8 mouse cellular contexts compared by ENCODE assay signal in genomic region chr8:34689049-34689824, GRCm38 (mm10).
DNase-seq lines count a peak whose midpoint lies in the region; ATAC-seq lines count a peak whose summit lies in the region.

No protein-coding gene starts in this region.

- H3K9me3 ChIP-seq in heart, embryonic 14.5 days (ENCODE audit: control insufficient read depth, low read length): no peaks in the 10 kb centered on the region
- H3K9me3 ChIP-seq in hindbrain, embryonic 15.5 days: no peaks in the 10 kb centered on the region
- H3K9me3 ChIP-seq in midbrain, embryonic 10.5 days (replicated peaks): no peaks in the 10 kb centered on the region

- WGBS in heart, embryonic 14.5 days: 25% methylated on average over 33 of the region's 33 CpGs
- WGBS in hindbrain, embryonic 15.5 days: 14% methylated on average over 33 of the region's 33 CpGs
- WGBS in midbrain, embryonic 10.5 days: 15% methylated on average over 33 of the region's 33 CpGs

- H3K4me3 ChIP-seq in heart, embryonic 14.5 days (ENCODE audit: control insufficient read depth in 1 of 2, insufficient read depth in 1 of 2, low read depth in 1 of 2, low read length in 2 of 2): peak overlapping the region; percentile 30 to 31
- H3K4me3 ChIP-seq in hindbrain, embryonic 15.5 days: peak overlapping the region; percentile 10
- peak overlapping the region; percentile 34 for H3K4me3 ChIP-seq in midbrain, embryonic 10.5 days

- no peak overlapping the region for H3K27ac ChIP-seq in heart, embryonic 14.5 days (replicated peaks in 1 of 2; ENCODE audit: control insufficient read depth in 1 of 2, insufficient read depth in 1 of 2, low read depth in 2 of 2, low read length in 2 of 2)
- H3K27ac ChIP-seq in hindbrain, embryonic 15.5 days (replicated peaks): no peak overlapping the region
- H3K27ac ChIP-seq in midbrain, embryonic 10.5 days (replicated peaks): peak overlapping the region; percentile 9; the same call in 1 of the 2 replicates

- no peak for DNase-seq in heart, adult 9 months (ENCODE audit: low spot score in 2 of 2)
- peak; percentile 64 for DNase-seq in R1 (ENCODE audit: low read depth, low spot score)
- peak; percentile 20 for DNase-seq in midbrain, embryonic 10.5 days (ENCODE audit: low spot score)
- no peak for DNase-seq in frontal cortex, adult 2 months (ENCODE audit: extremely low spot score in 1 of 2, low spot score in 1 of 2)
- DNase-seq in gastrocnemius, postnatal 4 days (ENCODE audit: low spot score in 2 of 2): no peak
- DNase-seq in ovary, postnatal 36 days (ENCODE audit: low spot score): no peak

- ATAC-seq in heart, embryonic 14.5 days (ENCODE audit: insufficient number of reproducible peaks, insufficient read depth, low FRiP score, low read depth): no peak
- ATAC-seq in hindbrain, embryonic 15.5 days (ENCODE audit: low FRiP score, low read depth): peak; percentile 57; the same call in 1 of the 2 replicates

- peak overlapping the region; percentile 67 for H3K4me2 ChIP-seq in heart, embryonic 14.5 days (ENCODE audit: low read length)
- H3K4me2 ChIP-seq in hindbrain, embryonic 15.5 days: peak overlapping the region; percentile 37

- peaks cover 5 to 9% of the 10 kb centered on the region in 2 experiments; a peak in 2 of 4 replicates for H3K4me1 ChIP-seq in heart, embryonic 14.5 days (ENCODE audit: control insufficient read depth in 2 of 2, insufficient read depth in 2 of 2, low read length in 2 of 2)
- H3K4me1 ChIP-seq in hindbrain, embryonic 15.5 days (replicated peaks): peaks cover 19% of the 10 kb centered on the region
- H3K4me1 ChIP-seq in midbrain, embryonic 10.5 days: peaks cover 18% of the 10 kb centered on the region

- no peaks in the 10 kb centered on the region for H3K27me3 ChIP-seq in heart, embryonic 14.5 days (ENCODE audit: control insufficient read depth, insufficient read depth, low read length)
- 0 out of 2 replicates have a peak, but pooled peaks cover 3% of the 10 kb centered on the region for H3K27me3 ChIP-seq in hindbrain, embryonic 15.5 days
- peaks cover 51% of the 10 kb centered on the region for H3K27me3 ChIP-seq in midbrain, embryonic 10.5 days (ENCODE audit: low read depth, poor library complexity, severe bottlenecking)

- H3K9ac ChIP-seq in heart, embryonic 14.5 days (ENCODE audit: low read length): peak overlapping the region; percentile 21; the same call in 1 of the 2 replicates
- H3K9ac ChIP-seq in hindbrain, embryonic 15.5 days: no peak overlapping the region

- no peaks in the 10 kb centered on the region for H3K36me3 ChIP-seq in heart, embryonic 14.5 days (ENCODE audit: control insufficient read depth, insufficient read depth, low read length)
- no peaks in the 10 kb centered on the region for H3K36me3 ChIP-seq in hindbrain, embryonic 15.5 days
- H3K36me3 ChIP-seq in midbrain, embryonic 10.5 days: no peaks in the 10 kb centered on the region

Comparison
In these comparisons a context has a peak if more than half of its experiments do, and no peak if none do; other contexts are left out.
1. DNase-seq: peak in R1 (single experiment) and midbrain, embryonic 10.5 days (single experiment); none in heart, adult 9 months (0 of 2), frontal cortex, adult 2 months (0 of 2), gastrocnemius, postnatal 4 days (0 of 2) and ovary, postnatal 36 days (single experiment).
2. Peak in every context shown above with its lines, with median percentiles within 50 percentile points of each other: H3K4me3 ChIP-seq.